Mouse (Mus musculus): ENCODE measurements around the gene Sec14l3.
"Not testable (repeated sequence)": the region's sequence is repeated elsewhere in the genome, so short reads cannot be mapped to it uniquely, and the experiment has no call there.

Sec14l3 gene

GRCm38 (mm10) chr11:4064627-4065122 lies at the start of gene Sec14l3:
Gene Sec14l3 (plus strand): TSS chr11:4064841.
- no peak for DNase-seq (ENCODE audit: low spot score)

- not testable (repeated sequence) for DNase-seq (ENCODE audit: low spot score)
Measured at GRCm38 (mm10) chr11:4015796-4016195, 48.8 kb upstream of the Sec14l3 start.

- not testable (repeated sequence) for DNase-seq (ENCODE audit: low spot score)
Measured at GRCm38 (mm10) chr11:4022111-4022510, 42.5 kb upstream of the Sec14l3 start.

- DNase-seq (ENCODE audit: low spot score): no peak
Measured at GRCm38 (mm10) chr11:4023321-4023720, 41.3 kb upstream of the Sec14l3 start.

GRCm38 (mm10) chr11:4027066-4027465 lies 37.6 kb upstream of the Sec14l3 start:
- DNase-seq (ENCODE audit: low spot score): no peak

GRCm38 (mm10) chr11:4027561-4028334 lies 36.9 kb upstream of the Sec14l3 start:
- DNase-seq (ENCODE audit: low spot score): no peak

- DNase-seq (ENCODE audit: low spot score): no peak
Measured at GRCm38 (mm10) chr11:4029343-4029742, 35.3 kb upstream of the Sec14l3 start.

GRCm38 (mm10) chr11:4031126-4031941 lies 33.3 kb upstream of the Sec14l3 start, which contains the start of gene Sec14l4:
Gene Sec14l4 (plus strand): TSS chr11:4031462.
- DNase-seq (ENCODE audit: low spot score): no peak

GRCm38 (mm10) chr11:4031961-4032360 lies 32.7 kb upstream of the Sec14l3 start:
- DNase-seq (ENCODE audit: low spot score): no peak

- DNase-seq (ENCODE audit: low spot score): no peak
Measured at GRCm38 (mm10) chr11:4033471-4033870, 31.2 kb upstream of the Sec14l3 start.

- no peak for DNase-seq (ENCODE audit: low spot score)
Measured at GRCm38 (mm10) chr11:4034169-4034568, 30.5 kb upstream of the Sec14l3 start.

GRCm38 (mm10) chr11:4035116-4035892 lies 29.3 kb upstream of the Sec14l3 start:
- DNase-seq (ENCODE audit: low spot score): no peak

GRCm38 (mm10) chr11:4035916-4036315 lies 28.7 kb upstream of the Sec14l3 start:
- DNase-seq (ENCODE audit: low spot score): no peak

GRCm38 (mm10) chr11:4036365-4037084 lies 28.1 kb upstream of the Sec14l3 start:
- no peak for DNase-seq (ENCODE audit: low spot score)

- no peak for DNase-seq (ENCODE audit: low spot score)
Measured at GRCm38 (mm10) chr11:4039951-4040350, 24.7 kb upstream of the Sec14l3 start.

- DNase-seq (ENCODE audit: low spot score): no peak
Measured at GRCm38 (mm10) chr11:4041123-4041625, 23.5 kb upstream of the Sec14l3 start.

GRCm38 (mm10) chr11:4043081-4043480 lies 21.6 kb upstream of the Sec14l3 start:
- DNase-seq (ENCODE audit: low spot score): no peak

GRCm38 (mm10) chr11:4046526-4046925 lies 18.1 kb upstream of the Sec14l3 start:
- DNase-seq (ENCODE audit: low spot score): no peak

- no peak for DNase-seq (ENCODE audit: low spot score)
Measured at GRCm38 (mm10) chr11:4047766-4048165, 16.9 kb upstream of the Sec14l3 start.

GRCm38 (mm10) chr11:4048438-4048837 lies 16.2 kb upstream of the Sec14l3 start:
- no peak for DNase-seq (ENCODE audit: low spot score)

- DNase-seq (ENCODE audit: low spot score): peak; percentile 88
Measured at GRCm38 (mm10) chr11:4053586-4053985, 11.1 kb upstream of the Sec14l3 start.
